Mouse (Mus musculus) heart, postnatal 10 days (tissue): ENCODE results near the gene Spag16. TPM values are rescaled to one million over a fixed set of nuclear protein-coding genes. Genes with fewer than 3 reads are reported as not detected.
"Not testable (repeated sequence)": the region's sequence is repeated elsewhere in the genome, so short reads cannot be mapped to it uniquely, and the experiment has no call there.

Experiments used
- DNase-seq, 2 experiments: peaks; one replicate each; pipeline ENCODE4 v3.0.0; 2021
- intact Hi-C: fragments of 180-260 bp; cut with DNase I; formaldehyde crosslinking; loops from one replicate; pipeline ENCODE4 v1.15.1; 2025
- total RNA-seq, 2 experiments: library from RNA; stranded (reverse); gene quantifications; 2 replicates each; pipeline ENCODE4 v1.2.3; 2021

Gene Spag16
- not detected for total RNA-seq

DNA sequence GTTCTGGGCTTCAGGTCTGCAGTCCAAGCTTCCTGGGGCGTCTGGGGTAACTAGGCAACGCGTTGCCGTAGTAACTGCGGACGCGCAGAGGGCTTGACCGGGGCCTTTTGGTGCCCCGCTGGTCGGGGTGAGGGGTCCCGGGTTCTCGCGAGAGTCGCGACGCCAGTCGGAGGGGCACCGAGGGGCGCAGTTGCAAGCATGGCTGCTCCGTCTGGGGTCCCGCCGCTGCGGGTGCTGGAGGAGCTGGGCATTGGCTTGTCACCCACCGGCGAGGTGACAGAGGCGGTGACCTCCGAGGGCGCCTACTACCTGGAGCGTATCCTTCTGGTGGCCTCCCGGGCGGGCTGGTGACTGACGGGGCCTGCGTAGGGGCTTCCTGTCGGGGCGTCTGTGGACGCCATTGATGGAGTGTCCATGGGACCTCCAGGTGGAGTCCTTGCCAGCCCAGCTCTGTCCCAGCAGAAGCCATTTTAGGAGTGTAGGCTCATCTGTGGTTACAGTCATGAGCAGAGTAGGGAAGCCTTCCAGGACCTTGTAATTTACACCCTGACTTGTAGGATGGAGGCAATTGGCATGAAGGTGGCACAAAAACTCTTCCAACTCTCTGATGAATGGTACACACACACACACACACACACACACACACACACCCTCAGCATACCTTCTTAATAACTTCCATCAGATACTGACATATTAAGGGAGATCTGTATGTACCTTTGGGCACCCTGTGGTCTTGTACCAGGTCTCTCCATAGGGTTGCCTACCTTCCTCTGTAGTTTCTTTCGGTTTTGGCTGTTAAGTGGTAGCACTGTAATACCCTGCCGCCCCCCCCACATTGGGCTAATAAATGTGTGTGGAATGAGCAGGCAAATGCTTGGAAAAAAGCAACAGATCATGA is at the start of gene Spag16:
Gene Spag16 (plus strand): TSS at position 165 of the 898 bp plus-strand sequence.
- intact Hi-C loops, result no loop called here
- peak; percentile 1 to 18 for DNase-seq

GRCm38 (mm10) chr1:69785129-69785528 is 41.6 kb upstream of the Spag16 start:
- peak; percentile 29 to 67 for DNase-seq
- intact Hi-C loops, result loop anchor here (10.0 kb wide), 1 partner anchor 1050 kb away; no protein-coding TSS in a partner anchor

- no peak for DNase-seq
- intact Hi-C loops, result loop anchor here (10.0 kb wide), 1 partner anchor 1048 kb away; no protein-coding TSS in a partner anchor
Measured at GRCm38 (mm10) chr1:69786716-69787115, 40.1 kb upstream of the Spag16 start.

GRCm38 (mm10) chr1:69787379-69787778 is 39.4 kb upstream of the Spag16 start:
- intact Hi-C loops, result loop anchor here (10.0 kb wide), 1 partner anchor 1047 kb away; no protein-coding TSS in a partner anchor
- no peak for DNase-seq

GRCm38 (mm10) chr1:69790337-69791250 is 36.2 kb upstream of the Spag16 start:
- DNase-seq, result peak; percentile 64 to 82
- intact Hi-C loops, result no loop called here

GRCm38 (mm10) chr1:69798948-69799565 is 27.7 kb upstream of the Spag16 start:
- DNase-seq, result no peak
- intact Hi-C loops, result no loop called here

GRCm38 (mm10) chr1:69810161-69810560 is 16.6 kb upstream of the Spag16 start:
- intact Hi-C loops, result no loop called here
- DNase-seq, result no peak

DNA sequence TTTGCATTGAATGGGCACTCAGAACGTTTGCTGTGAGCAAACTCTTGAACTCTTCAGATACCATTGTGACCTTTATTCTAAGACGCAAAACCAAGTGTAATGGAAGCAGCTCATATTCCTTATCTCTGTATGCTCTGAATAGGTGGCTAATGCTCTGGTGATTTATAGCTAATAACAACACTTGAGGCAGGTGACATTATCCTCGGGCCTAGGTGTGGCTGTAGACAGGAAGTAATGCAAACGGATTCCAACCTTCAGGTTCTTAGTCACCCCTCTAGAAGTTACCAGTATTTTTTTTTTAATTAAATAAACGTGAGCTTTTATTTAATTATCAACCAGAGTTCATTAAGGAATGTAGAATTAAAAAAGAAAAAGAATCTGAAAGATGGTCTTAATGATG is 1.1 kb upstream of the Spag16 start:
- intact Hi-C loops, DNase-seq: not testable (repeated sequence)

DNA sequence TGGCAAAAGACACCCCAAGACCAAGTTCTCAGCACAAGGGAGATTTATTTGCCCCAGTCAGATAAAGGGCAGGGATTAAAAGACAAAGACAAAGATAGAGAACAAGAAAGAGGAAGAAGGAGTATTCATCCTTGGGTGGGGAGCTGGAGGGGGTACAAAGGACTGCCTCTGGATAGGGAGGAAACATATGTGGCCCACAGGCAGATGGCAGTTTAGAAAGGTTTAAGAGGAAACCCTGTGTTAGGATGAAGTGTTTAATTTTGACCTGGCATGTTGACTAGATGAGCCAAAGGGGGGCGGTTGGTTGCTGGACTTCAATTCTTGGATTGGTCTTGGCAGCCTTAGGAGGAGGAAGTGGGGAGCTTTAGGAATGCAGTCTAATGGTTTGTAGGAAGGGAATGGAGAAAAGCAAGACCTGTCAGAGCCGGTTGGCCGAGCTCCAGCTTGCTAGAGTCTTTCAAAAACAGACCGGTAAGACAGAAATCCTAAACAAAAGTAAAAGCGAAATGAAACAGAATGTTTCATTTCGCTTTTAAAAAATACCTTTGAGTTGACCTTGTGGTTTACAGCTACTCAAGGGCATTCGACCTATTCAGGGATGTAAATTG is 2.2 kb downstream of the Spag16 start:
- intact Hi-C loops, result no loop called here
- no peak for DNase-seq

DNA sequence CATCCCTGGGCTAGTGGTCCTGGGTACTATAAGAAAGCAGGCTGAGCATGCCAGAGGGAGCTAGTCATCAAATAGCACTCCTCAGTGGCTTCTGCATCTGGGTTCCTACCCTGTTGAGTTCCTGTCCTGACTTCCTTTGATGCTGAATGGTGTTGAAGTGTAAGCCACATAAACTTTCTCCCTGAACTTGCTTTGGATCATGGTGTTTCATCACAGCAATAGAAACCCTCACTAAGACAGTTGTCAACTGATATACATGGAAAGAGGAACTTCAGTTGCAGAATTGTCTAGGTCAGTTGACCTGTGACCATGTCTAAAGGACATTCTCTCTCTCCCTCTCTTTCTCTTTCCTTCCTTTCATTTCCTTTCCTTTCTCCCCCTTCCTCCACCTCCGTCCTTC is 3.8 kb downstream of the Spag16 start:
- intact Hi-C loops, result no loop called here
- no peak for DNase-seq

DNA sequence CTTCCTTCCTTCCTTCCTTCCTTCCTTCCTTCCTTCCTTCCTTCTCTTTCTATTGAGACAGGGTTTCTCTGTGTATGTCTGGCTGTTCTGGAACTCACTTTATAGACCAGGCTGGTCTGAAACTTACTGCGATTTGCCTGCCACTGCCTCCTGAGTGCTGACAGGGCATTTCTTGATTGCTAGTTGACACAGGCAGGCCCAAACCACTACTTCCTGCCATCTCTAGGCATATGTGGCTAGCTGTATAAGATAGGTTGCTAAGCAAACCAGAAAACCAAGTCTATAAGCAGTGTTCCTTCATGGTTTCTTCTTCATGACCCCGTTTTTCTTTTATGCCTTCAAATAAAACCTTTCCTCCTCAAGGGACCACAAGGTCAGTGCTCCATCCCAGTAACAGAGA is 4.2 kb downstream of the Spag16 start:
- intact Hi-C loops, result no loop called here
- no peak for DNase-seq

GRCm38 (mm10) chr1:69833476-69833875 is 6.7 kb downstream of the Spag16 start:
- DNase-seq, intact Hi-C loops: not testable (repeated sequence)

GRCm38 (mm10) chr1:69853436-69853835 is 26.7 kb downstream of the Spag16 start:
- DNase-seq, result no peak
- intact Hi-C loops, result no loop called here

DNA sequence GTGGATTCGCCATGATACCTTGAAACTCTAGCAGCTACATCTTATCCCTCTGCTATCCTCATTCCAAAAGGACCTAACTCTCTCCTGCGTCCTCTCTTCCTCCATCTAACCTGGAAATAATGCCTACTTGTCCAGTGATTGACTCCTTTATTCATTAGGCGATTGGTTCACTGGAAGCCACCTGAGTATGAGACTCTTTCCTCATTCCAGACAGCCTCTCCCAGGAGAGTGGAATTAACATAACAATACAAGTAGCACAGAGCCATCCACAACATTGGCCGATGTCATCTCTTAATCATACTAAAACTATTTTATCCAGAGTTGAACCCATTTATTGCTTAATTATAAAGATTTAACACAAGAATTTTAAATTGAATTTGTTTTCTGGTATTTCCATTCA is 41.0 kb downstream of the Spag16 start:
- no peak for DNase-seq
- intact Hi-C loops, result no loop called here

DNA sequence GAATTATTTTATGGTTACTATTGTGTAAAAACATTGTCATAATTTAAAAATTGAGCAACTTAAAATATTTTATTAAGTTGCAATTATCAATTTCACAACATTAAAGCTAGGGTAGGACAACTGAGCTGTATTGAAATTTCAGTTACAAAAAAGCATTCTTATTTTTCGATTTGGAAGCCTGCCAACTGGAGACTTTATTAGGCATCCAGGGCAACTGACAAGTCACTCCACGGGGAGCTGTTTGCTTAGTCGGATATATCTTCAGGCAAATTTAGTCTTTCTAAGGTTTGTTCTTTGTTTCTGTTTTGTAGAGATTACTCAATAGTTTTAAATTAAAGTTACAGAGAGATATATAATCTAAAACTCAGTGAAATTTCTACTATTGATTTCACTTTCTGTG is 129.8 kb downstream of the Spag16 start:
- DNase-seq, result no peak
- intact Hi-C loops, result no loop called here

DNA sequence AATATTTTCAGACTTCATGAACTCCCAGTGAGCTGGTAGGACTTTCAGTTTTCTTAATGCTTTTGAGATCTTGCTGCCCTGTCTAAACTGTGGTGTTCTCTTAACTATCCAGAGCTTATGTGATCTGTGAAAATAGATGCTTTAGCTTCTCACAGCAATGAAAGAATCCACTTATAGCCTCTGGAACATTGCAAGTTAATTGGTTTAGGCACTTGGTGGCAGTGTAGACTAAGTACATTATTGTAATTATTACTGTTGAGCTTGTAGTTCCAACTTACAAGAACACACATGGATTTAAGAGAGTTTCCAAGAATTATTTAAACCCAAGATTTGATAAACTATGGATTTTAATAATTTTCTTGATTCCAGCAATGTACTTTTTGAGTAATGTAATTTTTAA is 170.1 kb downstream of the Spag16 start:
- DNase-seq, result no peak

GRCm38 (mm10) chr1:70012991-70013390 is 186.2 kb downstream of the Spag16 start:
- intact Hi-C loops, result no loop called here
- no peak for DNase-seq

More for the DNA sequence above, 170.1 kb downstream of the Spag16 start:
- intact Hi-C loops, result no loop called here

DNA sequence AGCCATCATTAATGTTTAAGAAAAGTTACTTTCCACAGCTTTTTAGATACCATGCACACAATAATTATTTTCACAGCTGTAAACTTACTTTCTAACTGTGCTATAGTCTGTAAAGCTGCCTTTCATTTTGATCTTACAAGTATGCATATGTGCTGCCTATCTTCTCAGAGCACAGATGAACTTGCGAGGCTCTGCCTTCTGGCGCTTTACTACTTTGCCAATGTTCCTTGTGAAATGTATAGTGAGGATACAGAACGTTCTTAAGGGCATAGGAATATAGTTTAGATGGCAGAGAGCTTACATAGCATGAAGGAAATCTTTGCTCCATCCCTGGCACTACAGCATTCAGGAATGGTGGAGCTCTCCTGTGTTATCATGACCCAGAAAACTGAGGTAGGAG is 210.6 kb downstream of the Spag16 start:
- no peak for DNase-seq
- intact Hi-C loops, result no loop called here

- intact Hi-C loops, result no loop called here
Measured at GRCm38 (mm10) chr1:70067404-70067803, 240.6 kb downstream of the Spag16 start.

GRCm38 (mm10) chr1:70073440-70073839 is 246.7 kb downstream of the Spag16 start:
- intact Hi-C loops, result no loop called here
- no peak for DNase-seq

More at GRCm38 (mm10) chr1:70067404-70067803, 240.6 kb downstream of the Spag16 start:
- no peak for DNase-seq
